Mouse (Mus musculus) layer of hippocampus, adult 9-11 months (tissue): ENCODE measurements at regions not wholly inside any gene's neighbourhood (a gene's known extent, or its start where the extent isn't known, plus 50 kb on each side); places are given as distances from the start of the nearest gene placed in this dataset.

Experiments used
- DNase-seq: peaks from one replicate; pipeline ENCODE4 v3.0.0; 2022

- no peak for DNase-seq
Observed at GRCm38 (mm10) chr15:61398829-61399228, 476.0 kb upstream of the A1bg start.

GRCm38 (mm10) chr15:61397061-61397460, 474.2 kb upstream of the A1bg start:
- DNase-seq: no peak

- DNase-seq: peak; percentile 3
Observed at GRCm38 (mm10) chr15:61395296-61395826, 472.5 kb upstream of the A1bg start.

- DNase-seq: no peak
Observed at GRCm38 (mm10) chr15:61380666-61381065, 457.9 kb upstream of the A1bg start.

- DNase-seq: no peak
Observed at GRCm38 (mm10) chr15:61366276-61366675, 443.5 kb upstream of the A1bg start.

GRCm38 (mm10) chr15:61365511-61365910, 442.7 kb upstream of the A1bg start:
- no peak for DNase-seq

- DNase-seq: no peak
Observed at GRCm38 (mm10) chr15:61364461-61364860, 441.6 kb upstream of the A1bg start.

GRCm38 (mm10) chr15:61361254-61361653, 438.4 kb upstream of the A1bg start:
- DNase-seq: no peak

- no peak for DNase-seq
Observed at GRCm38 (mm10) chr15:61355344-61355743, 432.5 kb upstream of the A1bg start.

GRCm38 (mm10) chr15:61351729-61352342, 429.0 kb upstream of the A1bg start:
- DNase-seq: no peak

GRCm38 (mm10) chr15:61345101-61345500, 422.3 kb upstream of the A1bg start:
- no peak for DNase-seq

- no peak for DNase-seq
Observed at GRCm38 (mm10) chr15:61342618-61343017, 419.8 kb upstream of the A1bg start.

GRCm38 (mm10) chr15:61327925-61328324, 405.1 kb upstream of the A1bg start:
- no peak for DNase-seq

- no peak for DNase-seq
Observed at GRCm38 (mm10) chr15:61322243-61322642, 399.4 kb upstream of the A1bg start.

GRCm38 (mm10) chr15:61309452-61310165, 386.8 kb upstream of the A1bg start:
- DNase-seq: no peak

GRCm38 (mm10) chr15:61308936-61309335, 386.1 kb upstream of the A1bg start:
- DNase-seq: no peak

- DNase-seq: no peak
Observed at GRCm38 (mm10) chr15:61304546-61304945, 381.7 kb upstream of the A1bg start.

GRCm38 (mm10) chr15:61299796-61300195, 377.0 kb upstream of the A1bg start:
- no peak for DNase-seq

GRCm38 (mm10) chr15:61297447-61298208, 374.8 kb upstream of the A1bg start:
- no peak for DNase-seq

- no peak for DNase-seq
Observed at GRCm38 (mm10) chr15:61294616-61295015, 371.8 kb upstream of the A1bg start.

- DNase-seq: no peak
Observed at GRCm38 (mm10) chr15:61294131-61294530, 371.3 kb upstream of the A1bg start.

GRCm38 (mm10) chr15:61268766-61269165, 346.0 kb upstream of the A1bg start:
- DNase-seq: no peak

- no peak for DNase-seq
Observed at GRCm38 (mm10) chr15:61259047-61259446, 336.2 kb upstream of the A1bg start.

- DNase-seq: no peak
Observed at GRCm38 (mm10) chr15:61244511-61244910, 321.7 kb upstream of the A1bg start.
